Mouse (Mus musculus): ENCODE measurements at regions not wholly inside any gene's neighbourhood (a gene's known extent, or its start where the extent isn't known, plus 50 kb on each side); places are given as distances from the start of the nearest gene placed in this dataset.

GRCm38 (mm10) chr13:112090737-112091136 lies 197.5 kb upstream of the Ankrd55 start:
- Histone ChIP-seq H3K4me1 (replicated peaks) (peaks cover 17% of the 10 kb centered on the region; the same call in 1 of the 2 replicates), H3K27ac (no peak overlapping the region), H3K4me3 (replicated peaks) (no peak overlapping the region), H3K27me3 (replicated peaks) (no peaks in the 10 kb centered on the region), H3K9me3 (no peaks in the 10 kb centered on the region), H3K4me2 (replicated peaks) (no peak overlapping the region), H3K36me3 (no peaks in the 10 kb centered on the region), H3K9ac (no peak overlapping the region)
- peak; percentile 24; the same call in 1 of the 2 replicates for ATAC-seq
- 33% methylated on average over 8 of the region's 8 CpGs for WGBS

- no peaks in the 10 kb centered on the region for H3K27me3 ChIP-seq (replicated peaks)
- no peak overlapping the region for H3K27ac ChIP-seq
- H3K9ac ChIP-seq = no peak overlapping the region
- H3K9me3 ChIP-seq = no peaks in the 10 kb centered on the region
- 84% methylated on average over 10 of the region's 10 CpGs for WGBS
- ATAC-seq = no peak
- 0 out of 2 replicates have a peak, but pooled peaks cover 8% of the 10 kb centered on the region for H3K4me1 ChIP-seq (replicated peaks)
- H3K36me3 ChIP-seq = no peaks in the 10 kb centered on the region
- no peak overlapping the region for H3K4me3 ChIP-seq (replicated peaks)
- H3K4me2 ChIP-seq (replicated peaks) = no peak overlapping the region
Observed at GRCm38 (mm10) chr13:112095595-112096139, 192.6 kb upstream of the Ankrd55 start.

GRCm38 (mm10) chr13:112099953-112100591 lies 188.2 kb upstream of the Ankrd55 start:
- Histone ChIP-seq H3K4me3 (replicated peaks) (peak overlapping the region; percentile 45), H3K27me3 (replicated peaks) (no peaks in the 10 kb centered on the region), H3K4me1 (replicated peaks) (peaks cover 14% of the 10 kb centered on the region; the same call in 1 of the 2 replicates), H3K4me2 (replicated peaks) (peak overlapping the region; percentile 92), H3K9ac (no peak overlapping the region), H3K36me3 (no peaks in the 10 kb centered on the region), H3K27ac (peak overlapping the region; percentile 84), H3K9me3 (no peaks in the 10 kb centered on the region)
- WGBS = 35% methylated on average over 7 of the region's 7 CpGs
- ATAC-seq = peak; percentile 34

DNA sequence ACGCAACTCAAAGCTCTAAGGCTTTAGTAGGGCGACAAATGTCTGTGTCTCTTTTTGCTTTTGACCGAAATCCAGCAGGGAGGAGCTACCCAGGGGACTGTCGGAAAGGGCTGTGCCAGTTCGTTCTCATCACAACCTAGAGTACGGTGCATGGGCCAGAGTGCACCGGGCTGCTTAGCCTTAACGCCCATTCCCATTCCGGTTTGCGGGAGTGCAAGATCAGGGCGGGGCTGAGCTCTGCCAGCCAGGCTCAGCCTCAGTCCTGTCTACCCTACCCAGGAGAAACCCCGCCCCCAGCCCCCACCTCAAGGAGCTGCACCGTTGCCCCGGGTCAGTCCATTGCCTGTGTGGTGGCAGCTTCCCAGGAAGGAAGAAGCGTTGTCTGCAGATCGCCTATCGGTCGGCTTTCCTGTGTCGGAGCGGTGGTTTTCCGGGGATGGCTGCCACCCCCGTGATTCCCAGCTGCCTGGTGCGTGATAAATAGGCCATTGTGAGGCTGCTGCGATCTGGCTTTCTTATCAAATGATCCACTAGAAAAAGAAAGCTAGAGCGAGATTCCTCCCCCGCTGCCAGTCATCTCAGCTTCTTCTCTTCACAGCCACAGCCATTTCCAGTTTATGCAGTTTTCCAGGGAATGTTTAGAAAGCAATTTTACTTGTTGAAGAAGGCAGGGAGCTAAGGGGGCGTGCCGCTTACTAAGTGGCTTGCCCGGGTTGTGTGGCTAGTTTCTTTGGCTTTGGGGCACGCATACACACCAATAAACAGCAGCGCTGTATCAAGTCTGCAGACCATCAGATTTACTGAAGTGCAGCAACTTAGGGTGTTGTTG lies 187.4 kb upstream of the Ankrd55 start:
- peak; percentile 86 for ATAC-seq
- 3% methylated on average over 31 of the region's 31 CpGs for WGBS
- Histone ChIP-seq H3K4me1 (replicated peaks) (peaks cover 14% of the 10 kb centered on the region; the same call in 1 of the 2 replicates), H3K27me3 (replicated peaks) (no peaks in the 10 kb centered on the region), H3K4me2 (replicated peaks) (peak overlapping the region; percentile 92), H3K9ac (peak overlapping the region; percentile 40), H3K36me3 (no peaks in the 10 kb centered on the region), H3K27ac (peak overlapping the region; percentile 84), H3K4me3 (replicated peaks) (peak overlapping the region; percentile 45), H3K9me3 (no peaks in the 10 kb centered on the region)

DNA sequence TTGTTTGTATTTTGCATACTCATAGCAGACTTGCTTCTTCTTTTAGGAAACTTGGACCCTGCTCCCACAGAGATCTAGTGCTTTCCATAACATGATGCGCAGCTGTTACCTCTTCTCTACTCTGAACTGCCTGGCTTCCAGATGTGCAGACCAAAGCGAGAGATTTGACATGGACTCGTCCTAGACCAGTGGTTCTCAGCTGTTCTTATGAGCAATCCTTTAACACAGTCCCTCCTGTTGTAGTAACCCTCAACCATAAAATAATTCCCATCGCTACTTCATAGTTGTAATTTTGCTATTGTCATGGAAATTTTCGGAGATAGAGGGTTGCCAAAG lies 186.9 kb upstream of the Ankrd55 start:
- H3K27me3 ChIP-seq (replicated peaks) = no peaks in the 10 kb centered on the region
- no peak overlapping the region for H3K4me3 ChIP-seq (replicated peaks)
- H3K4me2 ChIP-seq (replicated peaks) = peak overlapping the region; percentile 92
- H3K27ac ChIP-seq = peak overlapping the region; percentile 84
- no peaks in the 10 kb centered on the region for H3K9me3 ChIP-seq
- 49% methylated on average over 5 of the region's 5 CpGs for WGBS
- no peaks in the 10 kb centered on the region for H3K36me3 ChIP-seq
- H3K4me1 ChIP-seq (replicated peaks) = peaks cover 14% of the 10 kb centered on the region; the same call in 1 of the 2 replicates
- ATAC-seq = 0 out of 2 replicates have a peak, but pooled peaks have one; percentile 6
- no peak overlapping the region for H3K9ac ChIP-seq

- 89% methylated on average over 3 of the region's 3 CpGs for WGBS
- Histone ChIP-seq H3K4me2 (replicated peaks) (no peak overlapping the region), H3K4me3 (replicated peaks) (no peak overlapping the region), H3K9me3 (no peaks in the 10 kb centered on the region), H3K9ac (no peak overlapping the region), H3K4me1 (replicated peaks) (peaks cover 6% of the 10 kb centered on the region; the same call in 1 of the 2 replicates), H3K27ac (no peak overlapping the region), H3K27me3 (replicated peaks) (no peaks in the 10 kb centered on the region), H3K36me3 (no peaks in the 10 kb centered on the region)
- no peak for ATAC-seq
Observed at GRCm38 (mm10) chr13:112105953-112106352, 182.3 kb upstream of the Ankrd55 start.

DNA sequence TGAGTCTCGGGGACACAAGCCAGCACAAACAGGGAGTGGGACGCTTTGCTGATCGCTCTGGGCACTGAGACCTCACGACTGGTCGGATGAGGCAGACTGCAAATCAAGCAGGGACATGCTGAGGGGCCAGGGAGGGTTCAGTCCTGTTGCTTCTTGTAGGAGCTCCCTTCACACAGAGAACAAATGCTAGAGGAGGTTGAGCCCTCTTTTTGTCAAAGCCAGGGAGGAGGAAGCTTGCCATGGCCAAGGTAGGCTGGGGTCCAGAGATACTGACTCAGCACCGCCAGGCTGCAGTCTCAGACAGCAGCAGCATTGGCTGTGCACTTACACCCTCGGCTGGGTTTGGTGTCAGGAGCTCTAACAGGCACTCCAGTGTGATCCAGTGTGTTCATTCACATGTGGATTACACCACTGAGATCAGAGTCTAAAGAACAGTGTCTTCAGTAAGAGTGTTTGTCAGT lies 173.5 kb upstream of the Ankrd55 start:
- Histone ChIP-seq H3K4me2 (replicated peaks) (no peak overlapping the region), H3K27ac (no peak overlapping the region), H3K4me3 (replicated peaks) (no peak overlapping the region), H3K36me3 (no peaks in the 10 kb centered on the region), H3K9ac (no peak overlapping the region), H3K9me3 (no peaks in the 10 kb centered on the region), H3K27me3 (replicated peaks) (no peaks in the 10 kb centered on the region), H3K4me1 (replicated peaks) (peaks cover 4% of the 10 kb centered on the region; the same call in 1 of the 2 replicates)
- 84% methylated on average over 7 of the region's 7 CpGs for WGBS
- ATAC-seq = no peak

GRCm38 (mm10) chr13:112116101-112116726 lies 172.0 kb upstream of the Ankrd55 start:
- Histone ChIP-seq H3K27ac (no peak overlapping the region), H3K27me3 (replicated peaks) (no peaks in the 10 kb centered on the region), H3K4me2 (replicated peaks) (no peak overlapping the region; the same call in 1 of the 2 replicates), H3K4me1 (replicated peaks) (peaks cover 6% of the 10 kb centered on the region; the same call in 1 of the 2 replicates), H3K9me3 (no peaks in the 10 kb centered on the region), H3K36me3 (no peaks in the 10 kb centered on the region), H3K4me3 (replicated peaks) (no peak overlapping the region), H3K9ac (no peak overlapping the region)
- 63% methylated on average over 9 of the region's 9 CpGs for WGBS
- no peak for ATAC-seq

DNA sequence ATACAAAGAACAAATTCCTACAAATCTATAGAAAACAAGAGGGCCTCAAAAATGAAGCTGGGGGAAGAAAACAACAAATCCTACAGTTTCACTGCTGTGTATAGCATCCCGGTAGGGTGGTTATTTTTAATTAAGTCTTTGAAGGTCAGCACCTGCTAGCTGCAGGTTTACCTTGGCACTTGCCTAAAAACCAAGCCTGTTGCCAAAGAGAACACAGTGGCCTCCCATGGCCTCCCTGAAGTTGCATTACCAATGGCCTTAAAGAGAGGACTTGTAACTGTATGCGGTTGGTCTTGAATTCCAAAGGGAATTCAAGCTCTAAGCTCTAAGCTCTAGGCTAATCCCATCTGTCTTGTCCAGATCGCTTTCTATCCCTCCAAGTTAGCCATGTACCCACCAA lies 169.7 kb upstream of the Ankrd55 start:
- Histone ChIP-seq H3K4me1 (replicated peaks) (peaks cover 6% of the 10 kb centered on the region; the same call in 1 of the 2 replicates), H3K4me2 (replicated peaks) (no peak overlapping the region), H3K9me3 (no peaks in the 10 kb centered on the region), H3K9ac (no peak overlapping the region), H3K27me3 (replicated peaks) (no peaks in the 10 kb centered on the region), H3K27ac (no peak overlapping the region), H3K4me3 (replicated peaks) (no peak overlapping the region), H3K36me3 (no peaks in the 10 kb centered on the region)
- no peak for ATAC-seq
- WGBS = 95% methylated on average over 3 of the region's 3 CpGs

DNA sequence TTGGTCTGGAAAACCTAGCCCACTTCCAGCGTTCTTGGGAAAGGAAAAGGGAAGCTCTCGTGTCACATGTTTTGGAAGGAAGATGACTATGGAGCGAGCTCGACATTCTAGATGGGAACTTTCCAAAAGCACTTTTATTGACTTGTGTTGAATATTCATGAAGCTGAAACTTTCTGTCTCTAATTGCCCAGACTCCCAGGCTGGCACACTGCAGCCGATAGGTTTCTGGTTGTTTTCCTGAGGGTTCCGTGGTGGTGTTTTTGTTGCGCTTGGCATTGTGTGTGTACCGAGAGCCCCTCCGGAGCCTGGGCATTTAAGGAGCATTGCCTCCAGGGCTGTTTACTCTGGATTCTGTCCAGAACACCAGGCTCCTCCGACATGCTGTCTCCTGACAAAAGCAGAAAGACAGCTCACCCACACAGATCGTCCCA lies 168.6 kb upstream of the Ankrd55 start:
- Histone ChIP-seq H3K27ac (no peak overlapping the region), H3K9ac (no peak overlapping the region)

DNA sequence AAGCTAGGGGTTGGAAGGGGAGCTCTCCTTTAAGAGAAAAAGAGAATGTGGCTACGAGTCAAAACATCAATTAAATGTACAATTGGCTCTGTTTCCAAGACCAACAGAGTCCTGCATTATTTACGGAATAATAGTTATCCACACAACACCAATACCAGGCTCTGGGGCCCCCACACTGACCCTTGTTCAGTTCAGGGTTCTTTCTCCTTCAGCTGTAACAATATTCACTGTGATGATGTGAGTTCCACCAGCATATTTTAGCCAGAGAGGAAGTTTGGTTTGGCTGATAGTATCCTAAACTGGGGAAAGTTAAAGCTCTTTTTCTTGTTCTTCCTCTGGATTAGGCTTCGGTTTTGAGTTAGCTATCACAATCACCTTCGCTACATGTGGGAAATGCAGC lies 167.9 kb upstream of the Ankrd55 start:
- no peaks in the 10 kb centered on the region for H3K36me3 ChIP-seq
- no peaks in the 10 kb centered on the region for H3K9me3 ChIP-seq
- H3K9ac ChIP-seq = no peak overlapping the region
- no peak for ATAC-seq
- no peaks in the 10 kb centered on the region for H3K27me3 ChIP-seq (replicated peaks)
- H3K27ac ChIP-seq = no peak overlapping the region
- no peak overlapping the region for H3K4me2 ChIP-seq (replicated peaks)
- H3K4me1 ChIP-seq (replicated peaks) = peaks cover 6% of the 10 kb centered on the region; the same call in 1 of the 2 replicates
- no peak overlapping the region for H3K4me3 ChIP-seq (replicated peaks)
- WGBS = 69% methylated on average over 4 of the region's 4 CpGs

More for the DNA sequence above, 168.6 kb upstream of the Ankrd55 start:
- Histone ChIP-seq H3K4me3 (replicated peaks) (no peak overlapping the region), H3K27me3 (replicated peaks) (no peaks in the 10 kb centered on the region), H3K9me3 (no peaks in the 10 kb centered on the region), H3K36me3 (no peaks in the 10 kb centered on the region), H3K4me2 (replicated peaks) (no peak overlapping the region), H3K4me1 (replicated peaks) (peaks cover 6% of the 10 kb centered on the region; the same call in 1 of the 2 replicates)
- WGBS = 52% methylated on average over 11 of the region's 11 CpGs
- no peak for ATAC-seq

DNA sequence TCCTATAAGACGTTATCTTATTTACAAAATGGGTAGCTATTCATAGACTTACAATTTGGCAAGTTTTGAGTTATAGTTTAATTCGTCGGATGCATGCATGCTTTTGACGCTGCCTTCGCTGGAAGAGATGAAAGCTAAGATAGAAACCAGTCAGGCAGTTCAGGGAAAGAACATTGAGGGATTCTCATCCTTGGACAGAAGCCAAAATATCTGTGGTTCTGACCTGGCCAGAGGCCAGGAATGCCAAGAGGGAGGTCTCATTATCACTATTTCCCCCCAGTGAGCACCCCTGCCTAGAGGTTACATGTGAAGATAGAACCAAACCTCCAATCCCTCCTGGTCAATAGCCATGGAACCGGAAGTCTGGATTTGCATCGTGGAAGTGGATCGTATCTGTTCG lies 167.1 kb upstream of the Ankrd55 start:
- WGBS = 73% methylated on average over 9 of the region's 9 CpGs
- H3K27ac ChIP-seq = no peak overlapping the region
- H3K9ac ChIP-seq = no peak overlapping the region
- no peaks in the 10 kb centered on the region for H3K27me3 ChIP-seq (replicated peaks)
- no peaks in the 10 kb centered on the region for H3K36me3 ChIP-seq
- H3K4me2 ChIP-seq (replicated peaks) = no peak overlapping the region
- no peak overlapping the region for H3K4me3 ChIP-seq (replicated peaks)
- H3K9me3 ChIP-seq = no peaks in the 10 kb centered on the region
- ATAC-seq = no peak
- H3K4me1 ChIP-seq (replicated peaks) = peaks cover 6% of the 10 kb centered on the region; the same call in 1 of the 2 replicates

All from intestine, embryonic 15.5 days (tissue).